Mouse (Mus musculus) brain, embryonic 14.5 days (tissue): ENCODE measurements around the gene Gm17545.

ENCODE experiments used
- CTCF ChIP-seq: fragments of 200-500 bp; IDR thresholded peaks from 2 replicates; pipeline ENCODE4 v1.5.1; 2012; ENCODE audit warnings: inconsistent platforms, mild to moderate bottlenecking, moderate library complexity, borderline replicate concordance; ENCODE audit not compliant: insufficient read depth, insufficient read length; ENCODE audit errors: extremely low read depth
- POLR2A ChIP-seq: fragments of 200-500 bp; IDR thresholded peaks from 2 replicates; pipeline ENCODE4 v1.6.1; 2012; ENCODE audit warnings: mild to moderate bottlenecking, inconsistent platforms, borderline replicate concordance; ENCODE audit not compliant: poor library complexity, insufficient read depth, insufficient read length, severe bottlenecking; ENCODE audit errors: extremely low read depth

- TF ChIP-seq CTCF (no peak), POLR2A (no peak)
Measured at GRCm38 (mm10) chr9:22434101-22434500, 20.0 kb upstream of the Gm17545 start.
